In genomic region chr3:84086337-84086736, GRCm38 (mm10) we compare ENCODE assay signal across 22 mouse cellular contexts. TPM values are rescaled to one million over a fixed set of nuclear protein-coding genes. Genes with fewer than 3 reads are reported as not detected.
DNase-seq lines count a peak whose midpoint lies in the region; ATAC-seq and TF ChIP-seq lines count a peak whose summit lies in the region.
"Had no signal": no experiment of that assay in that cellular context is flagged by ENCODE, and none has a peak within 500 bp of the region (broad histone marks: within the 10 kb centered on the region; RNA-seq: fewer than 3 reads in every experiment).

No protein-coding gene starts in this region.

- no peaks in the 10 kb centered on the region for H3K27me3 ChIP-seq in heart, embryonic 11.5 days (ENCODE audit: control insufficient read depth, insufficient read depth, low read length)
- H3K27me3 ChIP-seq in intestine, embryonic 14.5 days (replicated peaks; ENCODE audit: control insufficient read depth, insufficient read depth, low read length) = no peaks in the 10 kb centered on the region
- no peaks in the 10 kb centered on the region for H3K27me3 ChIP-seq in intestine, embryonic 15.5 days (replicated peaks)
- H3K27me3 ChIP-seq in intestine, postnatal 0 days (replicated peaks; ENCODE audit: control insufficient read depth, insufficient read depth, low read length) = no peaks in the 10 kb centered on the region
- H3K27me3 ChIP-seq: embryonic facial prominence, embryonic 13.5 days; embryonic facial prominence, embryonic 15.5 days; forebrain, embryonic 13.5 days; forebrain, embryonic 15.5 days had no signal

- 85% methylated on average over 7 of the region's 7 CpGs for WGBS in heart, embryonic 11.5 days (ENCODE audit: insufficient replicate concordance)
- WGBS in intestine, embryonic 14.5 days = 86% methylated on average over 7 of the region's 7 CpGs
- 68% methylated on average over 7 of the region's 7 CpGs for WGBS in intestine, embryonic 15.5 days
- 53% methylated on average over 7 of the region's 7 CpGs for WGBS in intestine, postnatal 0 days

- H3K9me3 ChIP-seq in heart, embryonic 11.5 days (replicated peaks; ENCODE audit: control insufficient read depth, low read length) = no peaks in the 10 kb centered on the region
- peaks cover 3% of the 10 kb centered on the region; the same call in 1 of the 2 replicates for H3K9me3 ChIP-seq in intestine, embryonic 14.5 days (ENCODE audit: control insufficient read depth, low read length)
- no peaks in the 10 kb centered on the region for H3K9me3 ChIP-seq in intestine, embryonic 15.5 days
- no peaks in the 10 kb centered on the region; the same call in 1 of the 2 replicates for H3K9me3 ChIP-seq in intestine, postnatal 0 days (ENCODE audit: control insufficient read depth)

- no peak overlapping the region for H3K4me2 ChIP-seq in heart, embryonic 11.5 days
- H3K4me2 ChIP-seq in intestine, embryonic 14.5 days (ENCODE audit: low read length) = no peak overlapping the region
- no peak overlapping the region for H3K4me2 ChIP-seq in intestine, embryonic 15.5 days (replicated peaks)
- no peak overlapping the region for H3K4me2 ChIP-seq in intestine, postnatal 0 days (replicated peaks; ENCODE audit: low read depth)
- H3K4me2 ChIP-seq: embryonic facial prominence, embryonic 13.5 days; embryonic facial prominence, embryonic 15.5 days; forebrain, embryonic 13.5 days; forebrain, embryonic 15.5 days had no signal

- no peak for TF ChIP-seq CTCF in intestine, postnatal 0 days (IDR thresholded peaks at IDR 0.05; ENCODE audit: low read depth)

- DNase-seq in heart, adult 11 months = peak; percentile 60
- DNase-seq in intestine, embryonic 14.5 days (ENCODE audit: low spot score) = peak; percentile 51
- DNase-seq in urinary bladder, adult 2 months (ENCODE audit: low spot score) = no peak
- DNase-seq in frontal cortex, adult 2 months (ENCODE audit: extremely low spot score in 1 of 2, low spot score in 1 of 2) = no peak
- DNase-seq: adrenal gland, adult 2 months; adrenal gland, postnatal 10 days; adrenal gland, postnatal 25 days; cerebellum, adult 11 months; cerebellum, adult 18-20 months; cerebellum, adult 8-10 months; cerebellum, adult 9-11 months; cerebellum, postnatal 14 days; cerebellum, postnatal 36 days had no signal

- H3K4me1 ChIP-seq in heart, embryonic 11.5 days (ENCODE audit: control insufficient read depth, insufficient read depth, low read length) = no peaks in the 10 kb centered on the region
- peaks cover 10% of the 10 kb centered on the region; the same call in 1 of the 2 replicates for H3K4me1 ChIP-seq in intestine, embryonic 14.5 days (replicated peaks; ENCODE audit: control insufficient read depth, insufficient read depth, low read length)
- no peaks in the 10 kb centered on the region for H3K4me1 ChIP-seq in intestine, embryonic 15.5 days (replicated peaks)
- no peaks in the 10 kb centered on the region for H3K4me1 ChIP-seq in intestine, postnatal 0 days (replicated peaks; ENCODE audit: control insufficient read depth, insufficient read depth, low read length)
- H3K4me1 ChIP-seq: embryonic facial prominence, embryonic 13.5 days; embryonic facial prominence, embryonic 15.5 days; forebrain, embryonic 13.5 days; forebrain, embryonic 15.5 days had no signal

- no peak overlapping the region for H3K9ac ChIP-seq in heart, embryonic 11.5 days (ENCODE audit: low read depth, low read length)
- H3K9ac ChIP-seq in intestine, embryonic 14.5 days (ENCODE audit: low read length) = no peak overlapping the region
- no peak overlapping the region for H3K9ac ChIP-seq in intestine, embryonic 15.5 days
- H3K9ac ChIP-seq in intestine, postnatal 0 days (ENCODE audit: low read depth, low read length) = no peak overlapping the region
- H3K9ac ChIP-seq: embryonic facial prominence, embryonic 13.5 days; embryonic facial prominence, embryonic 15.5 days; forebrain, embryonic 13.5 days; forebrain, embryonic 15.5 days had no signal

- H3K27ac ChIP-seq in heart, embryonic 11.5 days (ENCODE audit: low read depth, low read length) = no peak overlapping the region
- no peak overlapping the region for H3K27ac ChIP-seq in intestine, embryonic 14.5 days (ENCODE audit: low read depth)
- H3K27ac ChIP-seq in intestine, embryonic 15.5 days = no peak overlapping the region
- H3K27ac ChIP-seq in intestine, postnatal 0 days (ENCODE audit: low read depth, low read length) = no peak overlapping the region
- H3K27ac ChIP-seq: embryonic facial prominence, embryonic 13.5 days; embryonic facial prominence, embryonic 15.5 days; forebrain, embryonic 13.5 days; forebrain, embryonic 15.5 days had no signal

- H3K36me3 ChIP-seq in heart, embryonic 11.5 days (ENCODE audit: control insufficient read depth, insufficient read depth, low read length) = no peaks in the 10 kb centered on the region
- no peaks in the 10 kb centered on the region for H3K36me3 ChIP-seq in intestine, embryonic 14.5 days (ENCODE audit: control insufficient read depth, insufficient read depth, low read length)
- H3K36me3 ChIP-seq in intestine, embryonic 15.5 days = no peaks in the 10 kb centered on the region
- no peaks in the 10 kb centered on the region for H3K36me3 ChIP-seq in intestine, postnatal 0 days (ENCODE audit: control insufficient read depth, insufficient read depth)
- H3K36me3 ChIP-seq: embryonic facial prominence, embryonic 13.5 days; embryonic facial prominence, embryonic 15.5 days; forebrain, embryonic 15.5 days had no signal

- ATAC-seq in heart, embryonic 11.5 days (replicated peaks; ENCODE audit: insufficient number of reproducible peaks, low FRiP score, low TSS enrichment) = no peak
- no peak for ATAC-seq in intestine, embryonic 14.5 days (replicated peaks; ENCODE audit: low FRiP score, low TSS enrichment, low read depth)
- ATAC-seq in intestine, embryonic 15.5 days = peak; percentile 88
- peak; percentile 74 for ATAC-seq in intestine, postnatal 0 days
- no peak for ATAC-seq in granulocyte monocyte progenitor cell, adult 5-6 weeks (replicated peaks; ENCODE audit: poor library complexity, severe bottlenecking)
- ATAC-seq: forebrain, embryonic 13.5 days; forebrain, embryonic 15.5 days had no signal

- no peak overlapping the region for H3K4me3 ChIP-seq in heart, embryonic 11.5 days (ENCODE audit: low read depth, low read length)
- no peak overlapping the region for H3K4me3 ChIP-seq in intestine, embryonic 14.5 days (ENCODE audit: low read depth, low read length)
- no peak overlapping the region for H3K4me3 ChIP-seq in intestine, embryonic 15.5 days (replicated peaks)
- H3K4me3 ChIP-seq in intestine, postnatal 0 days (ENCODE audit: low read depth, low read length) = no peak overlapping the region
- H3K4me3 ChIP-seq: embryonic facial prominence, embryonic 13.5 days; embryonic facial prominence, embryonic 15.5 days; erythroblast, embryonic 14.5 days; forebrain, embryonic 13.5 days; forebrain, embryonic 15.5 days had no signal

RNA-seq across cellular contexts. Expression of gene Tmem131l, which starts 46.4 kb away (rescaled TPM):
- 27.8 and 35.0 TPM in 2 replicates for polyA plus RNA-seq in heart, embryonic 11.5 days (2014; fragmentation: Nextera tagmentation; extraction: Ambion mirVana)
- 49.9 and 52.8 TPM in 2 replicates for polyA plus RNA-seq in intestine, embryonic 14.5 days (2014; fragmentation: Nextera tagmentation; extraction: Ambion mirVana)
- 26.1 and 32.0 TPM in 2 replicates for polyA plus RNA-seq in intestine, embryonic 15.5 days (2015; fragmentation: Nextera tagmentation; extraction: Ambion mirVana)
- polyA plus RNA-seq in intestine, postnatal 0 days (2015; fragmentation: Nextera tagmentation; extraction: Ambion mirVana) = 7.5 and 9.6 TPM in 2 replicates
- 21.4 and 23.7 TPM in 2 replicates for polyA plus RNA-seq in urinary bladder, adult 2 months (2012; rRNA removed)
- 25.2 and 25.6 TPM in 2 replicates for polyA plus RNA-seq in frontal cortex, adult 2 months (2012; rRNA removed)
- total RNA-seq in granulocyte monocyte progenitor cell, adult 5-6 weeks (2014; fragmentation: Nextera tagmentation) = 80.9 and 108 TPM in 2 replicates
- total RNA-seq in granulocyte monocyte progenitor cell, adult 5-6 weeks (2017) = 25.6 and 31.9 TPM in 2 replicates

Comparison
In these comparisons a context has a peak if more than half of its experiments do, and no peak if none do; other contexts are left out.
1. ATAC-seq: peak in intestine, embryonic 15.5 days (single experiment) and intestine, postnatal 0 days (single experiment); none in heart, embryonic 11.5 days (single experiment), intestine, embryonic 14.5 days (single experiment) and granulocyte monocyte progenitor cell, adult 5-6 weeks (single experiment).
2. DNase-seq: peak in heart, adult 11 months (single experiment) and intestine, embryonic 14.5 days (single experiment); none in urinary bladder, adult 2 months (single experiment) and frontal cortex, adult 2 months (0 of 2).